9 mouse cellular contexts compared by ENCODE assay signal in the genomic region with DNA sequence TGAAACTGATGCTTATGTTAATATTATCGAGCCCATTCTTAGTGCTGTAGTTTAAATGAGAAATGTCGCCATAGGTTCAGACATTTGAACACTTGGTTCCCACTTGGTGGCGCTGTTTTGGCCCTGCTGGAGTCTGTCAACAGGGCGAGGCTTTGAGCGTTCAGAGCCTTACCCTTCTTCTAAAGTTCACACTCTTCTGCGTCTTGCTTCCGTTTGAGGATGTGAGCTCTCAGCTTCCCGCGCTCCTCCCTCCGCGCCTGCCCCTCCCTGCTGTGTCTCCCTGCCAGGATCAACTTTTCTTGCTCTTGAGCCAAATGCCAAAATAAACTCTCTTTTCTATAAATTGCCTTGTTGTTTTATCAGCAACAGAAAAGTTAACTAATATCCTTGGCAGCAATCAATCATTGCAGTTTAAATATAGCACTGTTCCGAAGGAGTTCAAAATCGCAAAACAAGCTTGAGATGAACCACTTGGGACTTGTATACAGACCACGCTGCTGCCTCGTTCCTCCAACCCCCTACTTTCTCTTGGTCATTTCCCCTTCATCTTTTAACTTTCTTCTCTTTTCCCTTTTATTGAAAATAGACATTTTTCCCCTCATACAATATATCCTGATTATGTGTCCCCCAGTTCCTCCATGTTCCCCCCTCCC. TPM values are rescaled to one million over a fixed set of nuclear protein-coding genes. Genes with fewer than 3 reads are reported as not detected.
DNase-seq lines count a peak whose midpoint lies in the region; ATAC-seq lines count a peak whose summit lies in the region.
"Had no signal": no experiment of that assay in that cellular context is flagged by ENCODE, and none has a peak within 500 bp of the region (broad histone marks: within the 10 kb centered on the region; RNA-seq: fewer than 3 reads in every experiment).

No protein-coding gene starts in this region.

- no peaks in the 10 kb centered on the region for H3K9me3 ChIP-seq in hindbrain, embryonic 11.5 days (ENCODE audit: control insufficient read depth, low read length)
- H3K9me3 ChIP-seq in hindbrain, embryonic 13.5 days = no peaks in the 10 kb centered on the region
- H3K9me3 ChIP-seq in lung, embryonic 16.5 days (ENCODE audit: control insufficient read depth, low read length) = no peaks in the 10 kb centered on the region
- H3K9me3 ChIP-seq: neural tube, embryonic 13.5 days had no signal

- no peaks in the 10 kb centered on the region for H3K36me3 ChIP-seq in hindbrain, embryonic 11.5 days (ENCODE audit: control insufficient read depth, insufficient read depth, low read length)
- H3K36me3 ChIP-seq in hindbrain, embryonic 13.5 days = no peaks in the 10 kb centered on the region
- H3K36me3 ChIP-seq in lung, embryonic 16.5 days (ENCODE audit: control insufficient read depth, insufficient read depth, low read length) = no peaks in the 10 kb centered on the region
- H3K36me3 ChIP-seq: neural tube, embryonic 13.5 days had no signal

- no peaks in the 10 kb centered on the region for H3K27me3 ChIP-seq in hindbrain, embryonic 11.5 days (ENCODE audit: control insufficient read depth, insufficient read depth, low read length)
- no peaks in the 10 kb centered on the region for H3K27me3 ChIP-seq in hindbrain, embryonic 13.5 days
- H3K27me3 ChIP-seq in lung, embryonic 16.5 days (ENCODE audit: control insufficient read depth, insufficient read depth, low read depth, low read length) = no peaks in the 10 kb centered on the region
- H3K27me3 ChIP-seq: neural tube, embryonic 13.5 days had no signal

- DNase-seq in hindbrain, embryonic 11.5 days (ENCODE audit: low spot score) = peak; percentile 8
- DNase-seq in c-Kit-positive CD71-negative TER-119-negative erythroid progenitor cells, embryonic 14.5 days (ENCODE audit: low read depth) = peak; percentile 6
- DNase-seq in cerebellum, postnatal 36 days = no peak
- DNase-seq in ovary, postnatal 10 days (ENCODE audit: low spot score) = no peak

- H3K9ac ChIP-seq in hindbrain, embryonic 11.5 days (ENCODE audit: low read depth, low read length) = no peak overlapping the region
- no peak overlapping the region for H3K9ac ChIP-seq in hindbrain, embryonic 13.5 days
- no peak overlapping the region for H3K9ac ChIP-seq in lung, embryonic 16.5 days (ENCODE audit: low read length)
- H3K9ac ChIP-seq: neural tube, embryonic 13.5 days had no signal

- no peak overlapping the region for H3K27ac ChIP-seq in hindbrain, embryonic 11.5 days (ENCODE audit: low read depth, low read length)
- no peak overlapping the region for H3K27ac ChIP-seq in hindbrain, embryonic 13.5 days
- no peak overlapping the region; the same call in 1 of the 2 replicates for H3K27ac ChIP-seq in lung, embryonic 16.5 days (ENCODE audit: low read length)
- H3K27ac ChIP-seq: neural tube, embryonic 13.5 days had no signal

- no peak for ATAC-seq in hindbrain, embryonic 11.5 days (ENCODE audit: low FRiP score)
- ATAC-seq in hindbrain, embryonic 13.5 days (ENCODE audit: low FRiP score) = no peak
- ATAC-seq in hematopoietic stem cell, adult 5-6 weeks (replicated peaks in 1 of 2; ENCODE audit: insufficient read depth in 1 of 2, low FRiP score in 2 of 2, low TSS enrichment in 1 of 2, low read depth in 1 of 2, poor library complexity in 2 of 2, severe bottlenecking in 2 of 2) = peak; percentile 32 to 68; a peak in 1 of 4 replicates
- ATAC-seq in lung, embryonic 16.5 days (ENCODE audit: low read depth) = peak; percentile 94
- ATAC-seq in megakaryocyte-erythroid progenitor cell, adult 5-6 weeks (replicated peaks; ENCODE audit: low FRiP score, low TSS enrichment, poor library complexity, severe bottlenecking) = no peak

- 62% methylated on average over 15 of the region's 15 CpGs for WGBS in hindbrain, embryonic 11.5 days
- 63% methylated on average over 15 of the region's 15 CpGs for WGBS in hindbrain, embryonic 13.5 days
- 28% methylated on average over 15 of the region's 15 CpGs for WGBS in lung, embryonic 16.5 days

- H3K4me2 ChIP-seq in hindbrain, embryonic 11.5 days (replicated peaks; ENCODE audit: low read depth, low read length) = no peak overlapping the region
- no peak overlapping the region for H3K4me2 ChIP-seq in hindbrain, embryonic 13.5 days
- H3K4me2 ChIP-seq in lung, embryonic 16.5 days (ENCODE audit: low read depth, low read length) = peak overlapping the region; percentile 35
- H3K4me2 ChIP-seq: neural tube, embryonic 13.5 days had no signal

- H3K4me3 ChIP-seq in hindbrain, embryonic 11.5 days (ENCODE audit: low read depth, low read length) = no peak overlapping the region
- no peak overlapping the region for H3K4me3 ChIP-seq in hindbrain, embryonic 13.5 days
- H3K4me3 ChIP-seq in lung, embryonic 16.5 days (ENCODE audit: low read length) = peak overlapping the region; percentile 5; the same call in 1 of the 2 replicates
- H3K4me3 ChIP-seq: neural tube, embryonic 13.5 days had no signal

- H3K4me1 ChIP-seq in hindbrain, embryonic 11.5 days (replicated peaks; ENCODE audit: control insufficient read depth, insufficient read depth, low read length) = no peaks in the 10 kb centered on the region
- H3K4me1 ChIP-seq in hindbrain, embryonic 13.5 days (replicated peaks) = no peaks in the 10 kb centered on the region
- peaks cover 10% of the 10 kb centered on the region for H3K4me1 ChIP-seq in lung, embryonic 16.5 days (replicated peaks; ENCODE audit: control insufficient read depth, insufficient read depth, low read length)
- H3K4me1 ChIP-seq: neural tube, embryonic 13.5 days had no signal

RNA-seq across cellular contexts. Expression of a gene that starts 42.4 kb away (rescaled TPM):
- polyA plus RNA-seq in hindbrain, embryonic 11.5 days (2014; fragmentation: Nextera tagmentation; extraction: Ambion mirVana) = 32.3 and 37.6 TPM in 2 replicates
- 104 and 111 TPM in 2 replicates for polyA plus RNA-seq in hindbrain, embryonic 13.5 days (2015; fragmentation: Nextera tagmentation; extraction: Ambion mirVana)
- total RNA-seq in hematopoietic stem cell, adult 5-6 weeks (2017) = 0.56 TPM in 1 of 2 replicates, not detected in the other
- polyA plus RNA-seq in lung, embryonic 16.5 days (2015; fragmentation: Nextera tagmentation; extraction: Ambion mirVana) = 5.3 and 6.0 TPM in 2 replicates
- not detected in 2 replicates for total RNA-seq in megakaryocyte-erythroid progenitor cell, adult 5-6 weeks (2014; fragmentation: Nextera tagmentation)
- not detected in 2 replicates for total RNA-seq in megakaryocyte-erythroid progenitor cell, adult 5-6 weeks (2017)

Comparison
In these comparisons a context has a peak if more than half of its experiments do, and no peak if none do; other contexts are left out.
1. ATAC-seq: peak in hematopoietic stem cell, adult 5-6 weeks (2 of 2) and lung, embryonic 16.5 days (single experiment); none in hindbrain, embryonic 11.5 days (single experiment), hindbrain, embryonic 13.5 days (single experiment) and megakaryocyte-erythroid progenitor cell, adult 5-6 weeks (single experiment).
2. DNase-seq: peak in hindbrain, embryonic 11.5 days (single experiment) and c-Kit-positive CD71-negative TER-119-negative erythroid progenitor cells, embryonic 14.5 days (single experiment); none in cerebellum, postnatal 36 days (0 of 2) and ovary, postnatal 10 days (single experiment).